Mouse (Mus musculus): ENCODE results near the gene Ankrd44.

GRCm38 (mm10) chr1:54912290-54913062 lies 13.7 kb downstream of the Ankrd44 start:
- TF ChIP-seq CTCF (IDR thresholded peaks at IDR 0.05; ENCODE audit: low read depth, low read length), result no peak
- no peak for TF ChIP-seq POLR2A (IDR thresholded peaks at IDR 0.05; ENCODE audit: borderline replicate concordance, low read depth, low read length)

Measured in bone marrow macrophage, adult 2 months (primary cell).